Mouse (Mus musculus): ENCODE results near the gene Pfn2. TPM values are rescaled to one million over a fixed set of nuclear protein-coding genes. Genes with fewer than 3 reads are reported as not detected.
"Not testable (repeated sequence)": the region's sequence is repeated elsewhere in the genome, so short reads cannot be mapped to it uniquely, and the experiment has no call there.

Gene Pfn2
- polyA plus RNA-seq, 1 experiment from 2014 or later = 55.6 TPM

DNA sequence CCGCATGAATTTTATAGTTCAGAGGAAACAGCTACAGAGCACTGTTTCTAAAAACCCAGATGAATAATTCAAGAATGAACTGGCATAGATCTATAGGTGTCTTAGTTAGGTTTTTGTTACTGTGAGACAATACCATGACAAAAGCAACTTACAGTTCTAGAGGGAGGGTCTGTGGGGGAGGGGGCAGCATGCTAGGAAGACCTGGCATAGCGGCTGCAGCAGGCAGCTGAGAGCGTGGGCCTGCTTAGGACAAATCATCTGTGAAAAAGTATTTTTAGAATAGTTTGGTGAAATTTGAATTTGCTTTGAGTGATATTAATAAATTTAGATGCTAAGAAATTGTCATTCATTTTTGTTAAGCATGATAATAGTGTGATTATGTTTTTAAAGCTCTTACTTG lies 22.0 kb downstream of the Pfn2 start:
- no peak overlapping the region for H3K4me3 ChIP-seq (ENCODE audit: low read depth, low read length)
- no peak for ATAC-seq (replicated peaks; ENCODE audit: insufficient number of reproducible peaks, low FRiP score, low TSS enrichment)
- H3K4me2 ChIP-seq = no peak overlapping the region
- H3K9ac ChIP-seq (ENCODE audit: low read depth, low read length) = no peak overlapping the region
- H3K4me1 ChIP-seq (ENCODE audit: control insufficient read depth, insufficient read depth, low read length) = no peaks in the 10 kb centered on the region
- WGBS (ENCODE audit: insufficient replicate concordance) = 95% methylated on average over 3 of the region's 3 CpGs
- no peak overlapping the region for H3K27ac ChIP-seq (ENCODE audit: low read depth, low read length)
- no peaks in the 10 kb centered on the region for H3K36me3 ChIP-seq (ENCODE audit: control insufficient read depth, insufficient read depth, low read length)
- H3K9me3 ChIP-seq (replicated peaks; ENCODE audit: control insufficient read depth, low read length) = no peaks in the 10 kb centered on the region
- no peaks in the 10 kb centered on the region for H3K27me3 ChIP-seq (ENCODE audit: control insufficient read depth, insufficient read depth, low read length)

DNA sequence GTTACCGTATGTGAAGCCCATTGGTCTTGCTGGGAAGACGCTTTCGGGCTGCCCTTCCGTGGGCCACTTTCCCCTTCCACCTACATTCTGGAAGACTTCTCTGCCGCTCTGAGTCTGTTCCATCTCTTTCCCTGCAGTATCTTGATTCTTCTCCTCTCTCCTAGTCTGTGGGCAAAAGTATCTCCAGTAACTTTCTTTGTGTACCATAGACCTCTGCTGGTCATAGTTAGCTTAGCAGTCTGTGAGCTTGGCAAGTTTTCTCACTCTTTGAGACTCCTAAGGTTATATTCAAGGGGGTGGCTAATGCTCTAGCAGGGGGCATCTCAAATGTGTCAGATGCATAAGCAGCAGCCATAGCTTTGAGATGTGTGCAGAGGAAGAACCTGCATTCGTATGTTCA lies 32.4 kb downstream of the Pfn2 start:
- H3K9ac ChIP-seq (ENCODE audit: low read depth, low read length) = no peak overlapping the region
- ATAC-seq (replicated peaks; ENCODE audit: insufficient number of reproducible peaks, low FRiP score, low TSS enrichment) = 0 out of 2 replicates have a peak, but pooled peaks have one; percentile 18
- H3K4me2 ChIP-seq = no peak overlapping the region
- WGBS (ENCODE audit: insufficient replicate concordance) = 78% methylated on average over 6 of the region's 6 CpGs
- H3K36me3 ChIP-seq (ENCODE audit: control insufficient read depth, insufficient read depth, low read length) = no peaks in the 10 kb centered on the region
- H3K9me3 ChIP-seq (replicated peaks; ENCODE audit: control insufficient read depth, low read length) = no peaks in the 10 kb centered on the region
- no peaks in the 10 kb centered on the region for H3K4me1 ChIP-seq (ENCODE audit: control insufficient read depth, insufficient read depth, low read length)
- H3K27me3 ChIP-seq (ENCODE audit: control insufficient read depth, insufficient read depth, low read length) = no peaks in the 10 kb centered on the region
- no peak overlapping the region for H3K27ac ChIP-seq (ENCODE audit: low read depth, low read length)
- H3K4me3 ChIP-seq (ENCODE audit: low read depth, low read length) = no peak overlapping the region

DNA sequence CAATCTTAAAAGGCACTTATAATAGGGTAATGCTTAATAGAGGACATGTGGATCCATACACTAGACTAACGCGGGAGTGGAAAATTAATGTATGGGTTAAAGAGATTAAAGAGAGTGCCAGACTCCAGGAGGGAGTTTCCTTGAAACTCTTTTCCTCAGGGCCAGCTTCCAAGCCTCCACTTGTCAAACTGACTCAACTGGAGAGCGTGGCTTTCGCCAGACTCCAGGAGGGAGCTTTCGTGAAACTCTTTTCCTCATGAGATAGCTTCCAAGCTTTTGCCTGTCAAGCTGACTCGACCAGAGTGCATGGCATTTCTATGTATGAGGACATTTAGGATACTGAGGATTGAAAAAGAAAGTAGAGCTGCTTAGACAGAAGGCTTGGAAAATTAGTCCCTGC lies 52.8 kb downstream of the Pfn2 start:
- H3K9me3 ChIP-seq (replicated peaks; ENCODE audit: control insufficient read depth, low read length); H3K4me3 ChIP-seq (ENCODE audit: low read depth, low read length); H3K4me2 ChIP-seq; H3K27ac ChIP-seq (ENCODE audit: low read depth, low read length); H3K36me3 ChIP-seq (ENCODE audit: control insufficient read depth, insufficient read depth, low read length); H3K4me1 ChIP-seq (ENCODE audit: control insufficient read depth, insufficient read depth, low read length); H3K9ac ChIP-seq (ENCODE audit: low read depth, low read length); ATAC-seq (replicated peaks; ENCODE audit: insufficient number of reproducible peaks, low FRiP score, low TSS enrichment); H3K27me3 ChIP-seq (ENCODE audit: control insufficient read depth, insufficient read depth, low read length): not testable (repeated sequence)
- WGBS (ENCODE audit: insufficient replicate concordance) = 57% methylated on average over 6 of the region's 6 CpGs

Other genes starting within 250 kb of the Pfn2 start
- gene Commd2, start 196.4 kb downstream of the Pfn2 start, polyA plus RNA-seq (2014; fragmentation: Nextera tagmentation; extraction: Ambion mirVana) = 53.7 and 57.4 TPM in 2 replicates
- 0.09 TPM in 1 of 2 replicates, not detected in the other for gene Ankub1, start 155.3 kb downstream of the Pfn2 start, polyA plus RNA-seq (2014; fragmentation: Nextera tagmentation; extraction: Ambion mirVana)
- 51.2 and 66.3 TPM in 2 replicates for gene Rnf13, start 112.0 kb downstream of the Pfn2 start, polyA plus RNA-seq (2014; fragmentation: Nextera tagmentation; extraction: Ambion mirVana)

Measured in heart, embryonic 11.5 days (tissue).